Mouse (Mus musculus): ENCODE results near the gene Atic. TPM values are rescaled to one million over a fixed set of nuclear protein-coding genes. Genes with fewer than 3 reads are reported as not detected.

The Atic gene
- polyA plus RNA-seq, 1 experiment from 2014 or later, result 64.2 TPM

Other genes with a start within 250 kb of the Atic start
- gene Abca12, start 142.2 kb upstream of the Atic start, polyA plus RNA-seq (2016; fragmentation: Nextera tagmentation; extraction: Ambion mirVana), result 0.15 and 0.19 TPM in 2 replicates
- gene Fn1, start 96.0 kb downstream of the Atic start, polyA plus RNA-seq (2016; fragmentation: Nextera tagmentation; extraction: Ambion mirVana), result 187 and 197 TPM in 2 replicates